Mouse (Mus musculus): ENCODE results near the gene Mrpl52.

- TF ChIP-seq CTCF (IDR thresholded peaks at IDR 0.05; ENCODE audit: low read depth, low read length) (no peak), POLR2A (IDR thresholded peaks at IDR 0.05; ENCODE audit: borderline replicate concordance, low read depth, low read length) (no peak)
These were observed 35.4 kb downstream of the Mrpl52 start for GRCm38 (mm10) chr14:54462146-54462545.
